Mouse (Mus musculus): Measurements from ENCODE around the gene Krt9. TPM values are rescaled to one million over a fixed set of nuclear protein-coding genes. Genes with fewer than 3 reads are reported as not detected.

Gene Krt9
- not detected in 2 replicates for polyA plus RNA-seq (2012; rRNA removed)

DNA sequence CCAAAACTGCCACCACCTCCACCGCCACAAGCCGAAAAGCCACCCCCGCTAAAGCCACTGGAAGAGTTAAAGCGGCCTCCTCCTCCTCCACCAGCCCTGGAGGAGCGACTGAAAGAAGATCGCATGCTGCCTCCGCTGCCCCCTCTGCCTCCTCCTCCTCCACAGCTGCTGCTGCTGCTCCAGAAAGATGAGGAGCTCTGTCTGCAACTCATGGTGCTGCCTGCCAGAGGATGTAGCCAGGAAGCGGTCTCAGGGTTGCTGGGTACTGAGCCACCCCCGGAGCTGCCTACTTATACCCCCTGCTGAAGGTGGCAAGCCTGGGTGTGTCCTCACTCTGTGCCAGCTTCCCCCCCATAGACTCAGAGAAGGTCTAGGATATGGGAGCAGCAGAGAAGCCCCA is at the start of gene Krt9:
Gene Krt9 (minus strand): TSS at position 255 of the 400 bp plus-strand sequence.

GRCm38 (mm10) chr11:100207498-100207897 is 14.5 kb upstream of the Krt9 start, which contains the start of gene Krt14:
Krt14 (minus strand) TSS chr11:100207548.

GRCm38 (mm10) chr11:100148615-100149330 is 44.3 kb downstream of the Krt9 start, which contains the start of gene Krt19:
Krt19 (minus strand) TSS chr11:100148665.

Other genes with a start within 250 kb of the Krt9 start
- gene Krtap9-5, start 244.8 kb downstream of the Krt9 start, polyA plus RNA-seq (2012; rRNA removed), result not detected in 2 replicates
- gene Krtap29-1, start 214.2 kb downstream of the Krt9 start, polyA plus RNA-seq (2012; rRNA removed), result not detected in 2 replicates
- gene Krtap16-1, start 206.6 kb downstream of the Krt9 start, polyA plus RNA-seq (2012; rRNA removed), result not detected in 2 replicates
- not detected in 2 replicates for gene Krtap17-1, start 199.3 kb downstream of the Krt9 start, polyA plus RNA-seq (2012; rRNA removed)
- gene Krt33a, start 177.0 kb downstream of the Krt9 start, polyA plus RNA-seq (2012; rRNA removed), result not detected in 2 replicates
- gene Krt33b, start 163.4 kb downstream of the Krt9 start, polyA plus RNA-seq (2012; rRNA removed), result not detected in 2 replicates
- gene Krt34, start 151.7 kb downstream of the Krt9 start, polyA plus RNA-seq (2012; rRNA removed), result not detected in 2 replicates
- not detected in 2 replicates for gene Krt31, start 142.7 kb downstream of the Krt9 start, polyA plus RNA-seq (2012; rRNA removed)
- not detected in 2 replicates for gene Krt32, start 105.0 kb downstream of the Krt9 start, polyA plus RNA-seq (2012; rRNA removed)
- gene Krt35, start 97.0 kb downstream of the Krt9 start, polyA plus RNA-seq (2012; rRNA removed), result not detected in 2 replicates
- gene Krt36, start 87.6 kb downstream of the Krt9 start, polyA plus RNA-seq (2012; rRNA removed), result not detected in 2 replicates
- gene Krt13, start 71.7 kb downstream of the Krt9 start, polyA plus RNA-seq (2012; rRNA removed), result not detected in 2 replicates
- gene Krt15, start 57.3 kb downstream of the Krt9 start, polyA plus RNA-seq (2012; rRNA removed), result 0.02 TPM in 1 of 2 replicates, not detected in the other
- 7.7 and 10.3 TPM in 2 replicates for gene Krt19, start 44.6 kb downstream of the Krt9 start, polyA plus RNA-seq (2012; rRNA removed)
- gene Krt14, start 14.3 kb upstream of the Krt9 start, polyA plus RNA-seq (2012; rRNA removed), result 0.66 and 0.87 TPM in 2 replicates
- not detected in 2 replicates for gene Krt16, start 55.7 kb upstream of the Krt9 start, polyA plus RNA-seq (2012; rRNA removed)
- 0.17 and 0.23 TPM in 2 replicates for gene Krt17, start 67.8 kb upstream of the Krt9 start, polyA plus RNA-seq (2012; rRNA removed)
- gene Krt42, start 76.6 kb upstream of the Krt9 start, polyA plus RNA-seq (2012; rRNA removed), result not detected in 2 replicates
- gene Eif1, start 126.6 kb upstream of the Krt9 start, polyA plus RNA-seq (2012; rRNA removed), result 204 and 219 TPM in 2 replicates
- not detected in 2 replicates for gene Gast, start 141.2 kb upstream of the Krt9 start, polyA plus RNA-seq (2012; rRNA removed)
- 1.2 and 1.3 TPM in 2 replicates for gene Hap1, start 162.9 kb upstream of the Krt9 start, polyA plus RNA-seq (2012; rRNA removed)
- gene Jup, start 204.5 kb upstream of the Krt9 start, polyA plus RNA-seq (2012; rRNA removed), result 11.3 and 13.5 TPM in 2 replicates
- gene P3h4, start 221.6 kb upstream of the Krt9 start, polyA plus RNA-seq (2012; rRNA removed), result 4.1 and 4.3 TPM in 2 replicates
- 5.2 and 5.6 TPM in 2 replicates for gene Fkbp10, start 222.5 kb upstream of the Krt9 start, polyA plus RNA-seq (2012; rRNA removed)
- gene Nt5c3b, start 248.6 kb upstream of the Krt9 start, polyA plus RNA-seq (2012; rRNA removed), result 11.5 and 11.7 TPM in 2 replicates
- gene Klhl10, start 248.7 kb upstream of the Krt9 start, polyA plus RNA-seq (2012; rRNA removed), result 0.07 and 0.09 TPM in 2 replicates

Measured in liver, embryonic 18 days (tissue).